Mouse (Mus musculus) MEL (cell line): ENCODE data around the gene Fth1. TPM values are rescaled to one million over a fixed set of nuclear protein-coding genes. Genes with fewer than 3 reads are reported as not detected.

Experiments
- DNase-seq: peaks from one replicate; pipeline ENCODE4 v3.0.0; 2011; ENCODE audit warnings: low read depth, low spot score
- H3K27ac ChIP-seq: 2 replicates; pipeline ENCODE4 v1.5.1; 2012; ENCODE audit warnings: low read depth, mild to moderate bottlenecking, control low read depth, low read length, moderate library complexity; ENCODE audit not compliant: control insufficient read depth
- H3K27me3 ChIP-seq, 2 experiments: fragments of 150-350 bp in 1 of 2; sonication (generic) in 1 of 2; 2 replicates each; pipeline ENCODE4 v1.6.1; 2012; ENCODE audit warnings: low read length in 2 of 2, mild to moderate bottlenecking in 2 of 2, improper control_type of control experiment in 1 of 2, moderate library complexity in 1 of 2; ENCODE audit not compliant: insufficient read depth in 2 of 2, control insufficient read depth in 1 of 2
- H3K36me3 ChIP-seq, 2 experiments: 2 replicates each; pipeline ENCODE4 v1.6.1; 2012 to 2014; ENCODE audit warnings: low read length in 2 of 2, improper control_type of control experiment in 1 of 2, inconsistent platforms in 1 of 2, mild to moderate bottlenecking in 1 of 2; ENCODE audit not compliant: insufficient read depth in 2 of 2, control insufficient read depth in 1 of 2
- H3K4me1 ChIP-seq, 2 experiments: fragments of 150-350 bp in 1 of 2; sonication (generic) in 1 of 2; 2 replicates each; pipeline ENCODE4 v1.6.1; 2012; ENCODE audit warnings: low read length in 2 of 2, improper control_type of control experiment in 1 of 2, mild to moderate bottlenecking in 1 of 2; ENCODE audit not compliant: insufficient read depth in 2 of 2, control insufficient read depth in 1 of 2
- H3K4me3 ChIP-seq, 2 experiments: fragments of 150-350 bp in 1 of 2; sonication (generic) in 1 of 2; 2 replicates each; pipeline ENCODE4 v1.5.1; 2012; ENCODE audit warnings: low read depth in 2 of 2, low read length in 2 of 2, mild to moderate bottlenecking in 2 of 2, moderate library complexity in 2 of 2, control low read depth in 1 of 2, improper control_type of control experiment in 1 of 2; ENCODE audit not compliant: control insufficient read depth in 1 of 2, insufficient read depth in 1 of 2
- H3K79me2 ChIP-seq: 2 replicates; pipeline ENCODE4 v1.6.1; 2012; ENCODE audit warnings: mild to moderate bottlenecking, low read length, moderate library complexity; ENCODE audit not compliant: control insufficient read depth, poor library complexity, insufficient read depth
- H3K9ac ChIP-seq: 2 replicates; pipeline ENCODE4 v1.6.1; 2012; ENCODE audit warnings: low read depth, mild to moderate bottlenecking, control low read depth, low read length, moderate library complexity; ENCODE audit not compliant: control insufficient read depth, poor library complexity, severe bottlenecking
- H3K9me3 ChIP-seq: fragments of 150-350 bp; sonication (generic); replicated peaks from 2 replicates; pipeline ENCODE4 v1.6.1; 2012; ENCODE audit warnings: mild to moderate bottlenecking, low read length, improper control_type of control experiment, moderate library complexity; ENCODE audit not compliant: insufficient read depth
- E2F4 ChIP-seq: IDR thresholded peaks from 2 replicates; pipeline ENCODE4 v1.6.1; 2011; ENCODE audit warnings: low read depth, low read length, improper control_type of control experiment, borderline replicate concordance
- ELF1 ChIP-seq: IDR thresholded peaks from 2 replicates; pipeline ENCODE4 v1.6.1; 2014; ENCODE audit warnings: low read depth, mild to moderate bottlenecking, inconsistent platforms, low read length, improper control_type of control experiment, moderate library complexity
- EP300 ChIP-seq, 2 experiments: IDR thresholded peaks; 2 replicates each; pipeline ENCODE4 v1.6.1; 2011; ENCODE audit warnings: improper control_type of control experiment in 2 of 2, low read length in 2 of 2, low read depth in 1 of 2, mild to moderate bottlenecking in 1 of 2
- GABPA ChIP-seq: IDR thresholded peaks from 2 replicates; pipeline ENCODE4 v1.6.1; 2012; ENCODE audit warnings: low read depth, mild to moderate bottlenecking, inconsistent platforms, low read length, improper control_type of control experiment, moderate library complexity
- HCFC1 ChIP-seq: IDR thresholded peaks from 2 replicates; pipeline ENCODE4 v1.6.1; 2012; ENCODE audit warnings: low read depth, mild to moderate bottlenecking, inconsistent platforms, low read length, improper control_type of control experiment, moderate library complexity
- MAFK ChIP-seq: IDR thresholded peaks from 2 replicates; pipeline ENCODE4 v1.6.1; 2011; ENCODE audit warnings: low read depth, mild to moderate bottlenecking, low read length, improper control_type of control experiment, borderline replicate concordance
- MAX ChIP-seq: IDR thresholded peaks from 2 replicates; pipeline ENCODE4 v1.6.1; 2011; ENCODE audit warnings: low read length, improper control_type of control experiment
- MAZ ChIP-seq: IDR thresholded peaks from 2 replicates; pipeline ENCODE4 v1.6.1; 2012; ENCODE audit warnings: low read depth, mild to moderate bottlenecking, inconsistent platforms, low read length, improper control_type of control experiment
- MEF2A ChIP-seq: IDR thresholded peaks from 2 replicates; pipeline ENCODE4 v1.6.1; 2014; ENCODE audit warnings: low read depth, mild to moderate bottlenecking, inconsistent platforms, low read length, improper control_type of control experiment; ENCODE audit not compliant: poor library complexity, insufficient replicate concordance, severe bottlenecking; ENCODE audit errors: extremely low read depth
- NELFE ChIP-seq: IDR thresholded peaks from 2 replicates; pipeline ENCODE4 v1.6.1; 2011; ENCODE audit warnings: low read depth, low read length, improper control_type of control experiment
- NRF1 ChIP-seq: IDR thresholded peaks from 2 replicates; pipeline ENCODE4 v1.6.1; 2014; ENCODE audit warnings: low read depth, mild to moderate bottlenecking, inconsistent platforms, low read length, improper control_type of control experiment, moderate library complexity; ENCODE audit not compliant: poor library complexity, insufficient read depth, severe bottlenecking
- RCOR1 ChIP-seq: IDR thresholded peaks from 2 replicates; pipeline ENCODE4 v1.6.1; 2012; ENCODE audit warnings: low read depth, mild to moderate bottlenecking, inconsistent platforms, low read length, improper control_type of control experiment
- SIN3A ChIP-seq: IDR thresholded peaks from 2 replicates; pipeline ENCODE4 v1.6.1; 2012; ENCODE audit warnings: low read length, improper control_type of control experiment, inconsistent platforms
- TAL1 ChIP-seq: IDR thresholded peaks from 2 replicates; pipeline ENCODE4 v1.6.1; 2012; ENCODE audit warnings: mild to moderate bottlenecking, inconsistent platforms, low read length, moderate library complexity, mixed read lengths
- TBP ChIP-seq: IDR thresholded peaks from 2 replicates; pipeline ENCODE4 v1.8.0; 2011; ENCODE audit warnings: low read depth, low read length, improper control_type of control experiment
- UBTF ChIP-seq: IDR thresholded peaks from 2 replicates; pipeline ENCODE4 v1.6.1; 2012; ENCODE audit warnings: low read depth, mild to moderate bottlenecking, inconsistent platforms, low read length, improper control_type of control experiment, moderate library complexity, borderline replicate concordance; ENCODE audit not compliant: insufficient read depth
- USF2 ChIP-seq, 2 experiments: IDR thresholded peaks; 2 replicates each; pipeline ENCODE4 v1.6.1; 2011 to 2012; ENCODE audit warnings: improper control_type of control experiment in 2 of 2, low read length in 2 of 2, borderline replicate concordance in 1 of 2, inconsistent platforms in 1 of 2, low read depth in 1 of 2, mild to moderate bottlenecking in 1 of 2; ENCODE audit not compliant: insufficient read depth in 1 of 2
- ZMIZ1 ChIP-seq: IDR thresholded peaks from 2 replicates; pipeline ENCODE4 v1.6.1; 2012; ENCODE audit warnings: low read depth, mild to moderate bottlenecking, inconsistent platforms, low read length, improper control_type of control experiment, moderate library complexity
- polyA plus RNA-seq, 2 experiments: library from polyadenylated mRNA; stranded (reverse) in 1 of 2; unstranded in 1 of 2; fragments of >175 nt in 1 of 2; fragments of >200 nt in 1 of 2; gene quantifications; 2 replicates each; pipeline versions ENCODE4 v1.2.1 to v1.2.4; 2012; ENCODE audit warnings: low replicate concordance in 2 of 2, low read depth in 1 of 2; ENCODE audit not compliant: insufficient read length in 2 of 2, insufficient read depth in 1 of 2, missing spikeins in 1 of 2
- total RNA-seq: library from RNA; depleted of rRNA; stranded (reverse); fragments of 300-350 nt; gene quantifications from 2 replicates; pipeline ENCODE4 v1.2.3, GENCODE M21; 2012

Gene Fth1
- total and polyA plus RNA-seq, 3 experiments, result 444 to 2,175 (median 2,118) TPM

GRCm38 (mm10) chr19:10018527-10018818 lies 38.1 kb downstream of the Fth1 start:
- Histone ChIP-seq H3K4me3 (peak overlapping the region; percentile 33 to 57; a peak in 3 of 4 replicates), H3K4me1 (peaks cover 2 to 33% of the 10 kb centered on the region in 2 experiments; a peak in 3 of 4 replicates), H3K27ac (no peak overlapping the region), H3K27me3 (no peaks in the 10 kb centered on the region; a peak in 1 of 4 replicates), H3K9me3 (no peaks in the 10 kb centered on the region), H3K36me3 (peaks cover 0 to 15% of the 10 kb centered on the region in 2 experiments; a peak in 2 of 4 replicates), H3K79me2 (no peaks in the 10 kb centered on the region), H3K9ac (peak overlapping the region; percentile 9; the same call in 1 of the 2 replicates)
- no peak for TF ChIP-seq NELFE
- DNase-seq, result no peak

- no peak overlapping the region for H3K9ac ChIP-seq
- TF ChIP-seq MAX (no peak), TBP (no peak), E2F4 (no peak), HCFC1 (no peak), GABPA (no peak), ELF1 (no peak), MAZ (no peak), MEF2A (no peak), NRF1 (no peak), NELFE (no peak)
- no peak for DNase-seq
- H3K4me3 ChIP-seq, result no peak overlapping the region
- no peaks in the 10 kb centered on the region for H3K9me3 ChIP-seq
- H3K36me3 ChIP-seq, result peaks cover 0 to 12% of the 10 kb centered on the region in 2 experiments; a peak in 2 of 4 replicates
- no peak overlapping the region for H3K27ac ChIP-seq
- H3K27me3 ChIP-seq, result no peaks in the 10 kb centered on the region; a peak in 1 of 4 replicates
- H3K79me2 ChIP-seq, result no peaks in the 10 kb centered on the region
- peaks cover 1 to 25% of the 10 kb centered on the region in 2 experiments; a peak in 3 of 4 replicates for H3K4me1 ChIP-seq
Observed at GRCm38 (mm10) chr19:10019214-10019760, 38.9 kb downstream of the Fth1 start.

GRCm38 (mm10) chr19:10021981-10022380 lies 41.6 kb downstream of the Fth1 start:
- TF ChIP-seq TAL1 (no peak), EP300 (IDR thresholded peaks at IDR 0.05; ENCODE audit: low read depth in 1 of 2, low read length in 2 of 2) (no peak), SIN3A (no peak), MAZ (no peak), TBP (no peak), RCOR1 (no peak), USF2 (IDR thresholded peaks at IDR 0.05; ENCODE audit: borderline replicate concordance in 1 of 2, insufficient read depth in 1 of 2, low read depth in 1 of 2, low read length in 2 of 2) (no peak), MAFK (no peak), UBTF (no peak), ZMIZ1 (no peak)
- Histone ChIP-seq H3K9me3 (no peaks in the 10 kb centered on the region), H3K79me2 (no peaks in the 10 kb centered on the region), H3K36me3 (peaks cover 0 to 3% of the 10 kb centered on the region in 2 experiments; a peak in 1 of 4 replicates), H3K27ac (no peak overlapping the region), H3K4me1 (peaks cover 0 to 10% of the 10 kb centered on the region in 2 experiments; a peak in 1 of 4 replicates), H3K9ac (no peak overlapping the region), H3K4me3 (no peak overlapping the region), H3K27me3 (no peaks in the 10 kb centered on the region; a peak in 1 of 4 replicates)
- no peak for DNase-seq
